Mouse (Mus musculus) testis, adult 2 months (tissue): ENCODE data around the gene Taf3. TPM values are rescaled to one million over a fixed set of nuclear protein-coding genes. Genes with fewer than 3 reads are reported as not detected.

Experiments
- H3K27ac ChIP-seq: fragments of 200-500 bp; 2 replicates; pipeline ENCODE4 v1.5.1; 2012; ENCODE audit warnings: low read depth, low read length; ENCODE audit not compliant: control insufficient read depth, insufficient read depth
- H3K27me3 ChIP-seq: fragments of 200-500 bp; 2 replicates; pipeline ENCODE4 v1.6.1; 2012; ENCODE audit warnings: mild to moderate bottlenecking, low read length, moderate library complexity; ENCODE audit not compliant: control insufficient read depth, insufficient read depth
- H3K36me3 ChIP-seq: fragments of 200-500 bp; 2 replicates; pipeline ENCODE4 v1.6.1; 2012; ENCODE audit warnings: mild to moderate bottlenecking, low read length; ENCODE audit not compliant: control insufficient read depth, insufficient read depth
- H3K4me1 ChIP-seq: fragments of 200-500 bp; 2 replicates; pipeline ENCODE4 v1.6.1; 2012; ENCODE audit warnings: low read length; ENCODE audit not compliant: control insufficient read depth, insufficient read depth
- H3K4me3 ChIP-seq: fragments of 200-500 bp; 2 replicates; pipeline ENCODE4 v1.5.1; 2012; ENCODE audit warnings: low read depth, mild to moderate bottlenecking, low read length, moderate library complexity, mixed read lengths; ENCODE audit not compliant: control insufficient read depth
- CTCF ChIP-seq: fragments of 200-500 bp; IDR thresholded peaks from 2 replicates; pipeline ENCODE4 v1.5.1; 2012; ENCODE audit warnings: low read depth, mild to moderate bottlenecking, inconsistent platforms, low read length, moderate library complexity; ENCODE audit not compliant: control insufficient read depth, insufficient read depth, insufficient replicate concordance
- POLR2A ChIP-seq: fragments of 200-500 bp; IDR thresholded peaks from 2 replicates; pipeline ENCODE4 v1.6.1; 2012; ENCODE audit warnings: low read depth, mild to moderate bottlenecking, inconsistent platforms, low read length, moderate library complexity; ENCODE audit not compliant: control insufficient read depth
- polyA plus RNA-seq: library from polyadenylated mRNA; depleted of rRNA; stranded (reverse); fragments of >200 nt; gene quantifications from 2 replicates; pipeline ENCODE4 v1.2.3, GENCODE M21; 2012

The Taf3 gene
- polyA plus RNA-seq, 1 experiment = 9.1 TPM

- Histone ChIP-seq H3K27me3 (no peaks in the 10 kb centered on the region), H3K27ac (peak overlapping the region; percentile 85), H3K4me3 (peak overlapping the region; percentile 94), H3K4me1 (no peaks in the 10 kb centered on the region; the same call in 1 of the 2 replicates), H3K36me3 (no peaks in the 10 kb centered on the region)
- TF ChIP-seq POLR2A = no peak
- no peak for TF ChIP-seq CTCF
Observed at GRCm38 (mm10) chr2:10079745-10080309, 31.4 kb upstream of the Taf3 start.

DNA sequence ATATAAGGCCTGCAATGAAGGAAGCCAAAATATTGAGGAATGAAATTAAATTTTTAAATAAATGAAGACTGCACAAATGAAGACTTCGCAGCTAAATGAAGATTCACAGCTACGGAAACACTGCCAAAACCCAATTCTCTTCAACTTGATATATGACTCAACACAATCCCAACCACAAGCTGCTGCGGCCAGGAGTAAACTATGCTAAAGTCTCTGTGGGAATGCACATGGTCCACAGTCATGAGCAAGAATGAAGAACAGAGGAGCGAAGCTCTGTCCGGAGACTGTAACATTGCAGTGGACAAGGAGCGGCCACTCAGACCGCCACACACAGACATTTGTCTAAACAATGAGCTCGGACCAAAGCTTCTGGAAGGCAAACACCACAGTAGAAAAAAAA lies 28.3 kb upstream of the Taf3 start:
- peaks cover 2% of the 10 kb centered on the region for H3K4me1 ChIP-seq
- H3K4me3 ChIP-seq = no peak overlapping the region
- no peaks in the 10 kb centered on the region for H3K27me3 ChIP-seq

DNA sequence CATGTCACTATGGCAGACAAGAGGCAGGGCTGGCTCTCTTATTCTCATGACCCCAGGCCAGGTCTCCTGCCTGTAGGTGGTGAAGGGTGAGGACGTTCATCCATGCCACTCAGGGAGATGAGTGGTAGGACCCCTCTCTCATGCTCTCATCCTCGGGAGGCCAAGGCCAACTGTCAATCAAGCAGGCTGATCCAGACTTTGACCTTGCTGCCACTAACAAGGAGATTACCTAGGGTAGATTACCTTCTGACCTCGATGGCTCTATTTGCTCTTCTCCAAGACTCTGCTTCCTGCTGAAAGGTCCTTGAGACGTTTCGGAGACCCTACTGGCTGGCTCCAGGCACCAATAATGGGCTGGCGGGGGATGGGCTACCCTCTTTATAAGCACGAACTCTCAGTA lies 26.1 kb upstream of the Taf3 start:
- TF ChIP-seq POLR2A = no peak
- TF ChIP-seq CTCF = no peak
- Histone ChIP-seq H3K27ac (no peak overlapping the region), H3K4me3 (no peak overlapping the region), H3K36me3 (no peaks in the 10 kb centered on the region), H3K4me1 (peaks cover 2% of the 10 kb centered on the region), H3K27me3 (no peaks in the 10 kb centered on the region)

More for the DNA sequence above, 28.3 kb upstream of the Taf3 start:
- TF ChIP-seq POLR2A = no peak
- no peak for TF ChIP-seq CTCF
- Histone ChIP-seq H3K27ac (no peak overlapping the region), H3K36me3 (no peaks in the 10 kb centered on the region)

GRCm38 (mm10) chr2:10071751-10072150 lies 23.4 kb upstream of the Taf3 start:
- TF ChIP-seq CTCF (no peak), POLR2A (no peak)
- H3K27ac ChIP-seq = no peak overlapping the region
- peaks cover 4% of the 10 kb centered on the region for H3K36me3 ChIP-seq
- no peaks in the 10 kb centered on the region for H3K27me3 ChIP-seq
- H3K4me1 ChIP-seq = peaks cover 6% of the 10 kb centered on the region
- H3K4me3 ChIP-seq = no peak overlapping the region

DNA sequence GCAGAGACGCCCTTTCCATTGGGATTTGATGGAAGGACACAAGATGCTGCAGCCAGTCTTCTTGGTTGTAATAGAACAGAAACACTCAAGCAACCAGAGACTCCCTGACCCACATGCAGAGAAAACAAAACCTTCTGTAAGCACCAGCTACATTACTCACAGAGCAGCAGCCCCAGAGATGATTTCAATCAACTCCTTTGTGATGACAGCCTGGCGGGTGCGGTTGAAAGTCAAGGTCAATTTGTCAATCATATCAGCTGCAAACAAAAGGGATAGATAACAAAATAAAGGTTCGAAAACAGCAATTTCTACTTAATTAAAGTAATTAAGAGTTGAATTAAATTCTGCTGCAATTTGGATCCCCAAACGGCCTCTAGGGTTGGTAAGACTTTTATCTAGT lies 10.4 kb upstream of the Taf3 start:
- no peaks in the 10 kb centered on the region for H3K27me3 ChIP-seq
- no peak overlapping the region for H3K4me3 ChIP-seq
- no peak for TF ChIP-seq CTCF
- TF ChIP-seq POLR2A = no peak
- H3K4me1 ChIP-seq = no peaks in the 10 kb centered on the region
- H3K27ac ChIP-seq = no peak overlapping the region
- peaks cover 1% of the 10 kb centered on the region for H3K36me3 ChIP-seq

GRCm38 (mm10) chr2:10051996-10052395 lies 3.6 kb upstream of the Taf3 start:
- Histone ChIP-seq H3K27ac (no peak overlapping the region), H3K27me3 (no peaks in the 10 kb centered on the region), H3K4me1 (no peaks in the 10 kb centered on the region; the same call in none of the 2 replicates), H3K4me3 (no peak overlapping the region), H3K36me3 (no peaks in the 10 kb centered on the region; the same call in 1 of the 2 replicates)
- TF ChIP-seq POLR2A (no peak), CTCF (no peak)

- no peaks in the 10 kb centered on the region; the same call in none of the 2 replicates for H3K4me1 ChIP-seq
- TF ChIP-seq CTCF (no peak), POLR2A (no peak)
- no peaks in the 10 kb centered on the region; the same call in 1 of the 2 replicates for H3K36me3 ChIP-seq
- H3K27ac ChIP-seq = no peak overlapping the region
- no peak overlapping the region for H3K4me3 ChIP-seq
- no peaks in the 10 kb centered on the region for H3K27me3 ChIP-seq
Observed at GRCm38 (mm10) chr2:10050878-10051277, 2.5 kb upstream of the Taf3 start.

- H3K27ac ChIP-seq = no peak overlapping the region
- H3K27me3 ChIP-seq = no peaks in the 10 kb centered on the region
- no peaks in the 10 kb centered on the region; the same call in none of the 2 replicates for H3K4me1 ChIP-seq
- H3K4me3 ChIP-seq = peak overlapping the region; percentile 96
- H3K36me3 ChIP-seq = no peaks in the 10 kb centered on the region
- TF ChIP-seq POLR2A (no peak), CTCF (no peak)
Observed at GRCm38 (mm10) chr2:10049456-10049855, 1.1 kb upstream of the Taf3 start.
